Mouse (Mus musculus): Measurements from ENCODE around the gene Gm7544.

DNA sequence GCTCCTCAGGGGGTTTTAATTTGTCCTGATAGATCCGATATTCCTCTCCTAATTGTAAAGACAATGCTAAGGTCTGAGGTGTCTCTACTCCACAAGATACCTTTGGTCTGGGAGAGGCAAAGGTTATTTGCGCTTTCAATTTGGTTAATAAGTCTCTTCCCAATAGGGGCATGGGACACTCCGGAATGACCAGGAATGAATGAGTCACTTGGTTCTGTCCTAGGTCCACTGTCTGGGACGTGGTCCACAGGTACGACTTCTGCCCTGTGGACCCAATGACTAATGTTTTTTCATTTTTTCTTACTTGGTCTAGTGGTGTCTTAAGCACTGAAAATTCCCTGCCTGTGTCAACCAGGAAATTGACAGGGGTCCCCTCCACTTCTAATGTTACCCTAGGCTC, 17.1 kb downstream of the Gm7544 start:
- TF ChIP-seq CTCF (IDR thresholded peaks at IDR 0.05; ENCODE audit: low read depth, low read length) (no peak), POLR2A (IDR thresholded peaks at IDR 0.05; ENCODE audit: borderline replicate concordance, low read depth, low read length) (no peak)

Data from bone marrow macrophage, adult 2 months (primary cell).